Mouse (Mus musculus) spleen, postnatal 4 days (tissue): ENCODE measurements at regions not wholly inside any gene's neighbourhood (a gene's known extent, or its start where the extent isn't known, plus 50 kb on each side); places are given as distances from the start of the nearest gene placed in this dataset.

Experiments used
- DNase-seq, 2 experiments: peaks; one replicate each; pipeline ENCODE4 v3.0.0; 2022; ENCODE audit warnings: low spot score in 2 of 2

- no peak for DNase-seq
These were observed 483.1 kb downstream of the Plcl1 start for GRCm38 (mm10) chr1:55888711-55889366.

GRCm38 (mm10) chr1:55890511-55891151 is 484.9 kb downstream of the Plcl1 start:
- no peak for DNase-seq

GRCm38 (mm10) chr1:55891894-55892293 is 486.2 kb downstream of the Plcl1 start:
- no peak for DNase-seq

- DNase-seq, result no peak
These were observed 491.9 kb downstream of the Plcl1 start for GRCm38 (mm10) chr1:55897572-55897971.

- DNase-seq, result no peak
These were observed 492.3 kb downstream of the Plcl1 start for GRCm38 (mm10) chr1:55898031-55898430.

- no peak for DNase-seq
These were observed 494.3 kb downstream of the Plcl1 start for GRCm38 (mm10) chr1:55900033-55900432.

GRCm38 (mm10) chr1:55903177-55903576 is 497.5 kb downstream of the Plcl1 start:
- DNase-seq, result no peak

GRCm38 (mm10) chr1:55904571-55904970 is 498.9 kb downstream of the Plcl1 start:
- DNase-seq, result no peak

- no peak for DNase-seq
These were observed 499.5 kb downstream of the Plcl1 start for GRCm38 (mm10) chr1:55905232-55905631.

- no peak for DNase-seq
These were observed 504.3 kb downstream of the Plcl1 start for GRCm38 (mm10) chr1:55910024-55910423.

- DNase-seq, result no peak
These were observed 508.6 kb downstream of the Plcl1 start for GRCm38 (mm10) chr1:55914284-55914683.

- DNase-seq, result no peak
These were observed 510.2 kb downstream of the Plcl1 start for GRCm38 (mm10) chr1:55915940-55916339.

GRCm38 (mm10) chr1:55919516-55919915 is 513.8 kb downstream of the Plcl1 start:
- no peak for DNase-seq

- no peak for DNase-seq
These were observed 541.2 kb downstream of the Plcl1 start for GRCm38 (mm10) chr1:55946786-55947549.

GRCm38 (mm10) chr1:55947618-55948283 is 542.0 kb downstream of the Plcl1 start:
- no peak for DNase-seq

GRCm38 (mm10) chr1:55949606-55950005 is 543.9 kb downstream of the Plcl1 start:
- no peak for DNase-seq

GRCm38 (mm10) chr1:55957804-55958445 is 552.2 kb downstream of the Plcl1 start:
- DNase-seq, result no peak

- DNase-seq, result peak; percentile 15 to 68
These were observed 554.6 kb downstream of the Plcl1 start for GRCm38 (mm10) chr1:55960291-55960690.

GRCm38 (mm10) chr1:55963867-55964266 is 558.1 kb downstream of the Plcl1 start:
- DNase-seq, result no peak

- DNase-seq, result no peak
These were observed 560.6 kb downstream of the Plcl1 start for GRCm38 (mm10) chr1:55966273-55966672.

GRCm38 (mm10) chr1:55967869-55968268 is 562.1 kb downstream of the Plcl1 start:
- DNase-seq, result no peak

GRCm38 (mm10) chr1:55977796-55978195 is 572.1 kb downstream of the Plcl1 start:
- DNase-seq, result no peak
